In the genomic region with DNA sequence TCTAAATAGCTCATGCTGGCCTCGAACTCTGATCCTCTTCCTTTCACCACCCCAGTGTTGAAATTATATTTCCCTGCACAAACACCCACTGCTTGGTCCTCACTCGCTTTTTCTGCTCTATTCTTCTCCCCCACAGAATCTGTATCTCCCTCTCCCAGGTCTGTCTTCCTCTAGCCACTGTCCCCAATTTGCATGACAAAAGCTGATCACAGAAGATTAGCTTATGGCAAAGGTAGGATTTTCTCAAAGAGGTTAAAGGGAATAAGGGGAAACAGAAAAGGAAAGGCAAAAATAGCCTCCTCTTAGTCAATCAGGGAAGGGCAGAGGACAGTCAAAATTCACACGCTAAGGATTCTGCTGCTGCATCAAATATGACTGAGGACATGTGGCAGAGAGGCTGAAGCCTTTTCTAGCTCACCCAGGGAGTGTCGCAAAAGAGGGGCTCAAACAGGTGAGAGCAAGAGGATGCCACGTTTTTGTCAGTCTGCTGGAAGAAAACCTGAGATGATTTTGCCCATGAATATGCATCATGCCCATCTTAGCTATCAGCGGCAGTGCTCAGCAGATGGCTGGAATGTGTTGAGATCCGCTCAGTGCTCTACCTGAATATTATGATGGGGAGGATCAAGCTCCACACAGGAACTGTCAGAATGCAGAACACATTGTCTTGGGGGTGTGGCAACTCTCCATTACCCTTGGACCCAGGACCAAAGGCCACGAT, we compare ENCODE assay signal across 33 mouse cellular contexts.
DNase-seq lines count a peak whose midpoint lies in the region; ATAC-seq and TF ChIP-seq lines count a peak whose summit lies in the region.
"Had no signal": no experiment of that assay in that cellular context is flagged by ENCODE, and none has a peak within 500 bp of the region (broad histone marks: within the 10 kb centered on the region; RNA-seq: fewer than 3 reads in every experiment).

No protein-coding gene starts in this region.

- DNase-seq in frontal cortex, postnatal 14 days (ENCODE audit: low spot score in 2 of 2) = no peak
- DNase-seq in ES-E14 (ENCODE audit: low read depth, low spot score) (peak; percentile 19), ZHBTc4 (ENCODE audit: low read depth, low spot score) (peak; percentile 53)
- peak; percentile 29 for DNase-seq in telencephalon, adult 2 months (ENCODE audit: low read depth, low spot score)
- DNase-seq in layer of hippocampus, adult 9-11 months = no peak
- DNase-seq in layer of hippocampus, adult 2 months (ENCODE audit: low spot score in 2 of 2) = no peak
- DNase-seq: adrenal gland, adult 8-10 months; adrenal gland, postnatal 25 days; cerebellum, adult 11 months; cerebellum, adult 2 months; cerebellum, adult 9-11 months; cerebellum, postnatal 36 days; embryo, embryonic 11 days; gastrocnemius, postnatal 25 days; heart, adult 18-20 months; heart, postnatal 10 days; heart, postnatal 36 days; kidney, adult 18-20 months had no signal

- no peaks in the 10 kb centered on the region for H3K36me3 ChIP-seq in ES-E14 (ENCODE audit: control insufficient read depth, insufficient read depth, low read length, poor library complexity, severe bottlenecking)
- H3K36me3 ChIP-seq: embryonic facial prominence, embryonic 10.5 days; embryonic facial prominence, embryonic 13.5 days; forebrain, embryonic 15.5 days; G1E; heart, embryonic 12.5 days; heart, embryonic 15.5 days; hindbrain, embryonic 10.5 days; hindbrain, embryonic 13.5 days; intestine, embryonic 15.5 days had no signal

- ATAC-seq in frontal cortex, adult (ENCODE audit: low TSS enrichment) = peak; percentile 50
- ATAC-seq: activated CD4-positive, CD25-positive, alpha-beta regulatory T cell, adult 4 months; CD4-positive, CD25-positive, alpha-beta regulatory T cell, adult 4 months; forebrain, embryonic 15.5 days; hindbrain, embryonic 16.5 days; intestine, embryonic 15.5 days; Patski had no signal

- peaks cover 0 to 3% of the 10 kb centered on the region in 2 experiments; a peak in 1 of 4 replicates for H3K4me1 ChIP-seq in ES-E14 (ENCODE audit: control insufficient read depth in 2 of 2, insufficient read depth in 2 of 2, low read length in 2 of 2, poor library complexity in 1 of 2)
- H3K4me1 ChIP-seq: embryonic facial prominence, embryonic 10.5 days; embryonic facial prominence, embryonic 13.5 days; heart, embryonic 12.5 days; heart, embryonic 15.5 days; intestine, embryonic 15.5 days had no signal

- in situ Hi-C loops in ES-E14 (cut with MboI; ENCODE audit: low sequenced_read_pairs in 2 of 2, unreplicated experiment in 2 of 2) = no loop called here

- no peaks in the 10 kb centered on the region for H3K9me3 ChIP-seq in ES-E14 (ENCODE audit: control insufficient read depth, insufficient read depth, low read depth, low read length)
- H3K9me3 ChIP-seq: embryonic facial prominence, embryonic 10.5 days; embryonic facial prominence, embryonic 13.5 days; forebrain, embryonic 15.5 days; heart, embryonic 12.5 days; heart, embryonic 15.5 days; hindbrain, embryonic 10.5 days; hindbrain, embryonic 13.5 days; intestine, embryonic 15.5 days had no signal

- H3K27ac ChIP-seq in ES-E14 (ENCODE audit: insufficient read depth, low read depth, low read length, poor library complexity, severe bottlenecking) = no peak overlapping the region
- H3K27ac ChIP-seq in layer of hippocampus, adult 2 months = no peak overlapping the region
- H3K27ac ChIP-seq: embryonic facial prominence, embryonic 10.5 days; embryonic facial prominence, embryonic 13.5 days; forebrain, embryonic 15.5 days; heart, embryonic 15.5 days; hindbrain, embryonic 10.5 days; hindbrain, embryonic 13.5 days; intestine, embryonic 15.5 days had no signal

- no peak for TF ChIP-seq CTCF in layer of hippocampus, adult 2 months (conservative IDR thresholded peaks at IDR 0.05)

- H3K9ac ChIP-seq in ES-E14 (ENCODE audit: insufficient read depth, low read depth, low read length, poor library complexity, severe bottlenecking) = no peak overlapping the region
- H3K9ac ChIP-seq: embryonic facial prominence, embryonic 13.5 days; forebrain, embryonic 15.5 days; heart, embryonic 12.5 days; heart, embryonic 15.5 days; hindbrain, embryonic 13.5 days; intestine, embryonic 15.5 days had no signal

- no peak overlapping the region for H3K4me3 ChIP-seq in ES-E14 (ENCODE audit: insufficient read depth in 1 of 2, low read depth in 1 of 2, low read length in 2 of 2, poor library complexity in 1 of 2, severe bottlenecking in 1 of 2)
- no peak overlapping the region for H3K4me3 ChIP-seq in layer of hippocampus, adult 2 months
- H3K4me3 ChIP-seq: embryonic facial prominence, embryonic 10.5 days; embryonic facial prominence, embryonic 13.5 days; erythroblast, embryonic 14.5 days; forebrain, embryonic 15.5 days; heart, embryonic 12.5 days; heart, embryonic 15.5 days; hindbrain, embryonic 10.5 days; hindbrain, embryonic 13.5 days; intestine, embryonic 15.5 days had no signal

TF ChIP-seq in ES-E14, 5 proteins besides CTCF, POLR2A, EP300 and RAD21:
- TF ChIP-seq ZC3H11A (IDR thresholded peaks at IDR 0.05; ENCODE audit: borderline replicate concordance, low read depth, low read length) = no peak
- TF ChIP-seq MAFK (IDR thresholded peaks at IDR 0.05; ENCODE audit: insufficient read depth, low read depth, low read length) = no peak
- no peak for TF ChIP-seq HCFC1 (IDR thresholded peaks at IDR 0.05; ENCODE audit: borderline replicate concordance, insufficient read depth, low read length)
- no peak for TF ChIP-seq CHD2 (IDR thresholded peaks at IDR 0.05; ENCODE audit: low read depth, low read length)
- TF ChIP-seq ZNF384 (IDR thresholded peaks at IDR 0.05; ENCODE audit: low read depth, low read length) = no peak

Comparison
In these comparisons a context has a peak if more than half of its experiments do, and no peak if none do; other contexts are left out.
1. DNase-seq: peak in ES-E14 (single experiment), ZHBTc4 (single experiment) and telencephalon, adult 2 months (single experiment); none in frontal cortex, postnatal 14 days (0 of 2), layer of hippocampus, adult 9-11 months (single experiment) and layer of hippocampus, adult 2 months (0 of 2).